Mouse (Mus musculus) lung, embryonic 14.5 days (tissue): ENCODE results near the gene Itga9. TPM values are rescaled to one million over a fixed set of nuclear protein-coding genes. Genes with fewer than 3 reads are reported as not detected.

Source experiments
- ATAC-seq: fragments of 200-750 bp; cut with Nextera tagmentation; 2 replicates; pipeline ENCODE4 v1.8.0; 2017; ENCODE audit warnings: mild to moderate bottlenecking, moderate TSS enrichment, moderate library complexity; ENCODE audit not compliant: insufficient read depth
- DNase-seq: peaks from one replicate; pipeline ENCODE4 v3.0.0-alpha.2; 2015
- H3K27ac ChIP-seq: fragments of 300-500 bp; sonication (generic); 2 replicates; pipeline ENCODE4 v1.5.1; 2014; ENCODE audit warnings: low read depth, mild to moderate bottlenecking, moderate library complexity
- H3K27me3 ChIP-seq: fragments of 300-500 bp; sonication (generic); 2 replicates; pipeline ENCODE4 v1.6.1; 2014; ENCODE audit warnings: low read length, control low read depth; ENCODE audit not compliant: insufficient read depth
- H3K36me3 ChIP-seq: fragments of 300-500 bp; sonication (generic); 2 replicates; pipeline ENCODE4 v1.6.1; 2014; ENCODE audit warnings: control low read depth; ENCODE audit not compliant: insufficient read depth
- H3K4me1 ChIP-seq: fragments of 300-500 bp; sonication (generic); 2 replicates; pipeline ENCODE4 v1.6.1; 2014; ENCODE audit warnings: antibody characterized with exemption, control low read depth; ENCODE audit not compliant: insufficient read depth
- H3K4me2 ChIP-seq: fragments of 300-500 bp; sonication (generic); 2 replicates; pipeline ENCODE4 v1.6.1; 2014; ENCODE audit warnings: mild to moderate bottlenecking
- H3K4me3 ChIP-seq: fragments of 300-500 bp; sonication (generic); 2 replicates; pipeline ENCODE4 v1.5.1; 2014; ENCODE audit warnings: low read depth, low read length
- H3K9ac ChIP-seq: fragments of 300-500 bp; sonication (generic); 2 replicates; pipeline ENCODE4 v1.6.1; 2014
- H3K9me3 ChIP-seq: fragments of 300-500 bp; sonication (generic); 2 replicates; pipeline ENCODE4 v1.6.1; 2016; ENCODE audit warnings: low read depth, low read length, control low read depth
- CTCF ChIP-seq: IDR thresholded peaks from 2 replicates; pipeline ENCODE4 v1.5.1; 2016; ENCODE audit warnings: antibody characterized with exemption, low read depth
- WGBS: fragments of 180-500 bp; shearing (Covaris S2); extraction: QIAGEN DNeasy Blood & Tissue Kit; methylation state at CpG from one replicate; pipeline ENCODE4 v1.1.7; 2014; 5-methylcytosine and 5-hydroxymethylcytosine counted together
- polyA plus RNA-seq: library from polyadenylated mRNA; unstranded; fragments of >200 nt; fragmentation: Nextera tagmentation; extraction: Ambion mirVana; gene quantifications from 2 replicates; pipeline ENCODE4 v1.2.1, GENCODE M21; 2014

The Itga9 gene
- polyA plus RNA-seq, 1 experiment from 2014 or later = 28.7 TPM

DNA sequence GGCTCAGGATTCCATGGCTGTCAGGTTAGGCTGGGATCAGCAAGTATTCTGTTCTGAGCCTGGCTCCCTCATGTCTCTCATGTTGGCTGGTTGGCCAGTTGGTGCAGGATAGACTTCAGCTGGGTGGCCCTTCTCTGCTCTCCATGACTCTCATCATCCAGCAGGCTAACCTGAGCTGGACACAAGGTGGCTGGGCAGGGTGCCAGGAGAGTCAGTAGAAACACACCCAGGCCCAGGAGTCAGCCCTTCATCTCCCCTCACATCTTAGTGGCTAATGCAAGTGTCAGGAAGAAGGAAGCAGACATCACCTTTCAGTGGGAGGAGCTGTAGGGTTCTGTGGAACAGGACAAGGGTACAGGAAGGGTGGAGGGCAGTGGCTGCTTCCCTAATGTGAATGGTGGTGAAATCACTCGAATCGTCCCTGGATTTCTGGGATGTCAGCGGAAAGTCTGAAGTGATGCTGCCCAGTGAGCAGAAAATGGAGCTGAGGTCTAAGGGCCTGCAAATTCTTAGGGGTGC, 12.3 kb downstream of the Itga9 start:
- Histone ChIP-seq H3K4me2 (no peak overlapping the region), H3K9ac (no peak overlapping the region), H3K4me3 (no peak overlapping the region), H3K36me3 (no peaks in the 10 kb centered on the region), H3K27me3 (no peaks in the 10 kb centered on the region), H3K4me1 (peaks cover 5% of the 10 kb centered on the region; the same call in 1 of the 2 replicates), H3K27ac (no peak overlapping the region), H3K9me3 (no peaks in the 10 kb centered on the region)
- ATAC-seq (no peak), DNase-seq (no peak)
- WGBS = 86% methylated on average over 3 of the region's 3 CpGs
- TF ChIP-seq CTCF = no peak

DNA sequence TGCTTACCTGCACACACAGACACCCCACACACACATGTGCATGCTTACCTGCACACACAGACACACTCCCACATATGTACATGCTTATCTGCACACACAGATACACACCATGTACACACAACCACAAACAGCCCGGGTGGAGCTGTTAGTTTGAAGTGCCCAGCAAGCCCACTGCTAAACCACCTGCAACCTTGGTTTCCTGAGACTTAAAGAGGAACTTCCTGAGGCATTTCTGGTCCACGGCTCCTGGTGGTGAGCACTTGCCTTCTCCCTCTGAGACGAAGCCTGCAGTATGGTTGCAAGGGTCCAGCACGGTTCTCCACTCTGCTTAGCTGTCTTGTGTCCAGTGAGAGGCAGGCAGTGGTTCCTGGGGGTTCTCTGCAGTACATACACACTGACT, 14.3 kb downstream of the Itga9 start:
- 63% methylated on average over 4 of the region's 4 CpGs for WGBS
- Histone ChIP-seq H3K9me3 (no peaks in the 10 kb centered on the region), H3K9ac (no peak overlapping the region), H3K4me2 (no peak overlapping the region), H3K27ac (no peak overlapping the region), H3K36me3 (no peaks in the 10 kb centered on the region), H3K4me1 (peaks cover 5% of the 10 kb centered on the region; the same call in 1 of the 2 replicates), H3K27me3 (no peaks in the 10 kb centered on the region), H3K4me3 (no peak overlapping the region)
- no peak for ATAC-seq
- no peak for TF ChIP-seq CTCF
- no peak for DNase-seq

DNA sequence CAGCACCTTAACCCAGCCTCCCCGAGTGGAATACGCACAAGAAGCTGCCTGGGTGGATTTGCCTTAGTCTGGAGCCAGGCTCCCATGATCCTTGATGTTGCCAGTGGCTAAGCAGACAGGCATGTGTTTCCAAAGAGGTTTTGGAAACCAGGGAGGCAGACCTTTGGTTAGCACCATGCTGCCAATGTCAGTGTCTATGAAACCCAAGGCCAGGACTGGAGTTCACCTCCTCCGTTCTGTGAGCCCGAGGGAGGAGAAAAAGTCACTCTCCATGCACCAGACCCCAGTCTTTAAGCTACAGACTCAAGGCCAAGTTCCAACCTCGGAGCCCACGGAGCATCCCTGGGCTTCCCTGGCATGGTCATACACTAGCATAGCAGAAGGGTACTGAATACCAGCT, 15.2 kb downstream of the Itga9 start:
- TF ChIP-seq CTCF = no peak
- 83% methylated on average over 6 of the region's 6 CpGs for WGBS
- H3K4me2 ChIP-seq = no peak overlapping the region
- no peaks in the 10 kb centered on the region for H3K27me3 ChIP-seq
- peaks cover 5% of the 10 kb centered on the region; the same call in 1 of the 2 replicates for H3K4me1 ChIP-seq
- DNase-seq (no peak), ATAC-seq (no peak)
- H3K27ac ChIP-seq = no peak overlapping the region
- no peak overlapping the region for H3K9ac ChIP-seq
- 0 out of 2 replicates have a peak, but pooled peaks cover 2% of the 10 kb centered on the region for H3K36me3 ChIP-seq
- H3K9me3 ChIP-seq = no peaks in the 10 kb centered on the region
- H3K4me3 ChIP-seq = no peak overlapping the region

DNA sequence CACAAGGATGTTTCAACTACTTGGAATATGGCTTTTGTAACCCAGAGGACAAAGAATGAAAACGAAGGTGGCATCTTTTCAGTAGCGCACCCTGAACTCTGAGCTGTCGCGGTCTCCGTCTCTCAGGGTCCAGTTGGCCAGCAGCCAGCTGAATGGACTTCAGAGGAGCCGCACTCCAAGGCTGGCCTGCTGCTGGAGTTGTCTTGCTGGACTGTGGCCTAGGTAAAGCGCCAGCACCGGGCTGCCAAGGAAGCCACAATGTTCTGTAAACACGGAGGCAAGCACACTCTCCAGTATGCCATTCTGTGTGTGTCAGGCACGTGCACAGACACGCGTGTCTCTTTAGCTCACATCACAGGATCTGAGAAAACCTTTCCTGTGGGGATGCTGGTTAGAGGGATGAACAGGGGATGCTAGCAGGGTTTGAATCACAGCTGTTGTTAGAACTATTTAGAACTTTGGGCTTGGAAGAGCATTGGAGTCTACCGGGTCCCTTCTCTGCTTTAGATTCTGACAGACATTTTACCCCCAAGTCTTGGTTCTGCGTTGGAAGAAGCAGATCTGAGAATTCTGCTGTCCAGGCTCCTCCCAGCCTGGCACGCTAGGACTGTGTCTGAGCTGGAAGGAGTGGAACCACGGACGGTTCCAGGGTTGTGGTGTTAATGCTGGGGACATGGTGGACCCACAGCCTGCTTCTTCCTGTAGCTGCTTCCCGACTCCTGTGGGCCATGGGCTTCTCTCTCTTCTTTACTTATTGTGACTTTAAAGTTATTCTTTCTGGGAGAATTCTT, 16.1 kb downstream of the Itga9 start:
- ATAC-seq (peak; percentile 55; the same call in 1 of the 2 replicates), DNase-seq (peak; percentile 80)
- Histone ChIP-seq H3K4me2 (no peak overlapping the region), H3K4me1 (peaks cover 5% of the 10 kb centered on the region; the same call in 1 of the 2 replicates), H3K27ac (no peak overlapping the region), H3K36me3 (peaks cover 11% of the 10 kb centered on the region; the same call in 1 of the 2 replicates), H3K9ac (no peak overlapping the region), H3K27me3 (no peaks in the 10 kb centered on the region), H3K4me3 (no peak overlapping the region), H3K9me3 (no peaks in the 10 kb centered on the region)
- WGBS = 62% methylated on average over 18 of the region's 18 CpGs
- TF ChIP-seq CTCF = no peak

DNA sequence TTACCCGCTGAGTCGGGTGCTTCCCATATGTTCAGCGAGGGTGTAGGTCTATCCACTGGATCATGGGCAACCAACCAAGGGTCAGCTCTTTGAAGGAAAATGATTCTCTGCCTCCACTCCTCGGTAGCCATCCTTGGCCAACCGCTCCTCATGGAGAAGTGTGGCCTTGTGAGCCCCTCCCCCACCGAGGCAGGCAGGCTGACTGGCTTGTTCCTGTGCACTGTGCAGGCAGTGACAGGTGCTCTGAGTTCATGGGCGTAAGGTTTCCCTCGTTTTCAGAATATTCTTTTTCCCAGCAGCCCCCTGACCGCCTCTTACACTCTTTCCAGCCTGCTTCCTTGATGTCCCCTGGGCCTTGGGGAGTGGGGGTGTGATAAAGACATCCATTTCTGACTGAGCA, 17.0 kb downstream of the Itga9 start:
- Histone ChIP-seq H3K36me3 (peaks cover 18% of the 10 kb centered on the region), H3K27me3 (no peaks in the 10 kb centered on the region), H3K4me3 (no peak overlapping the region), H3K9ac (no peak overlapping the region), H3K27ac (no peak overlapping the region), H3K4me1 (peaks cover 5% of the 10 kb centered on the region; the same call in 1 of the 2 replicates), H3K4me2 (no peak overlapping the region), H3K9me3 (no peaks in the 10 kb centered on the region)
- DNase-seq (no peak), ATAC-seq (no peak)
- 69% methylated on average over 9 of the region's 9 CpGs for WGBS
- no peak for TF ChIP-seq CTCF

DNA sequence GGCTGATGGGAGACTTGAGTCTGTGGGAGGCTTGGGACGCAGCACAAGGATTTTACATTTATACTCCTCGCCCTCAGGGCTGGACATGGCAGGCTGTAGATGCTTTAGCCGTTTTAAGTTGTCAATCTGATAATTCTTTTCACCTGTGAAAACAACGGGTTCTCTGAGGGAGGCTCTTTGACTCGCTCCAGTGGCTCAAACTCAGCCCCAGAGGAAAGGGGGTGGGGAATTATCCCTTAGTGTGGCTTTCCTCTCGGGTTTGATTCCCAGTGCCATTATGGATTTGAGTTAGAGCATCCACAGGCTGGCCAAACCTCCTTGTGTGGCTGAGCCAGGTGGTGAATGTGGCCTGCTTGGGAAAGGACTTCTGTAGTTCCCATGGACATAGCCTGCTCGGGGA, 17.7 kb downstream of the Itga9 start:
- no peak overlapping the region for H3K27ac ChIP-seq
- H3K27me3 ChIP-seq = no peaks in the 10 kb centered on the region
- H3K4me3 ChIP-seq = no peak overlapping the region
- DNase-seq = no peak
- TF ChIP-seq CTCF = no peak
- H3K4me1 ChIP-seq = peaks cover 5% of the 10 kb centered on the region; the same call in 1 of the 2 replicates
- no peak for ATAC-seq
- no peak overlapping the region for H3K9ac ChIP-seq
- H3K9me3 ChIP-seq = no peaks in the 10 kb centered on the region
- peaks cover 20% of the 10 kb centered on the region for H3K36me3 ChIP-seq
- no peak overlapping the region for H3K4me2 ChIP-seq
- WGBS = 53% methylated on average over 7 of the region's 7 CpGs

DNA sequence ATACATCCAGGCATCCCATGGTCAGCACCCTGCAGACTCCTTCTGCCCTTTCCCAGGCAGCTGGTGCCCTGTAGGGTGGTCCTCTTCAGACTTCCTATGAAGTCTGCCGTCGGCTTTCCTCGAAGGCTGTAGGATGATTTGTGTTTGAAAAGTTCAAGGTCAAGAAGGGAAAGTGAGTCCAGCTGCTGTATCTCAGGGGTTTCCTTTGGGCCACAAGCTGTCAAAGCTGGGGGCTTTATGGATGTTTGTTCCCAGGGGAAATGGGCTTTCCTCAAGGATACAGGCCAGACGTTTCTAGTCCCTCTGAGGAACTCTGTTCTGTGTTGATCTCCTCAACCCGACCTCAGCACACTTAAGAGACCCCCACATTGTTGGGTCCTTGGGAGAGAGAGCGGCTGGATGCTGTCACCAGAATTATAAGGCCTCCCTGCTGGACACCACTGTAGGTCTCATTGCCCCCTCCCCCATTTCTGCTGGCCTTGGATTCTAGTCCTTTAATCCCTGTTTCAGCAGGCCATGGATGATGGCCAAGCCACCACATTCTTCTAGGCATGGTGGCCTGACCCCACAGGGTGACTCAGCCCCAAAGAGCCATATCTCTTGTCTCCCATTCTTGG, 23.4 kb downstream of the Itga9 start:
- DNase-seq (peak; percentile 86), ATAC-seq (peak; percentile 82)
- Histone ChIP-seq H3K9ac (no peak overlapping the region), H3K9me3 (no peaks in the 10 kb centered on the region), H3K4me3 (no peak overlapping the region), H3K4me1 (peaks cover 9% of the 10 kb centered on the region; the same call in 1 of the 2 replicates), H3K27me3 (no peaks in the 10 kb centered on the region), H3K4me2 (0 out of 2 replicates have a peak overlapping the region, but pooled peaks have one; percentile 3), H3K27ac (peak overlapping the region; percentile 19; the same call in 1 of the 2 replicates), H3K36me3 (peaks cover 27% of the 10 kb centered on the region)
- 17% methylated on average over 6 of the region's 6 CpGs for WGBS
- TF ChIP-seq CTCF = no peak
